Mouse (Mus musculus) heart, embryonic 11.5 days (tissue): ENCODE data around the gene Fam162a. TPM values are rescaled to one million over a fixed set of nuclear protein-coding genes. Genes with fewer than 3 reads are reported as not detected.
"Not testable (repeated sequence)": the region's sequence is repeated elsewhere in the genome, so short reads cannot be mapped to it uniquely, and the experiment has no call there.

Experiments
- ATAC-seq: fragments of 200-750 bp; cut with Nextera tagmentation; replicated peaks from 2 replicates; pipeline ENCODE4 v1.8.0; 2017; ENCODE audit warnings: moderate library complexity; ENCODE audit not compliant: insufficient number of reproducible peaks, low FRiP score, low TSS enrichment
- H3K27ac ChIP-seq: fragments of 300-500 bp; sonication (generic); 2 replicates; pipeline ENCODE4 v1.5.1; 2014; ENCODE audit warnings: mild to moderate bottlenecking, low read depth, low read length
- H3K27me3 ChIP-seq: fragments of 300-500 bp; sonication (generic); 2 replicates; pipeline ENCODE4 v1.6.1; 2014; ENCODE audit warnings: mild to moderate bottlenecking, low read length, mixed read lengths; ENCODE audit not compliant: control insufficient read depth, insufficient read depth
- H3K36me3 ChIP-seq: fragments of 300-500 bp; sonication (generic); 2 replicates; pipeline ENCODE4 v1.6.1; 2014; ENCODE audit warnings: mild to moderate bottlenecking, low read length, moderate library complexity, mixed read lengths; ENCODE audit not compliant: control insufficient read depth, insufficient read depth
- H3K4me1 ChIP-seq: fragments of 300-500 bp; sonication (generic); 2 replicates; pipeline ENCODE4 v1.6.1; 2014; ENCODE audit warnings: low read length; ENCODE audit not compliant: control insufficient read depth, insufficient read depth
- H3K4me2 ChIP-seq: fragments of 300-500 bp; sonication (generic); 2 replicates; pipeline ENCODE4 v1.6.1; 2014; ENCODE audit warnings: mild to moderate bottlenecking, moderate library complexity
- H3K4me3 ChIP-seq: fragments of 300-500 bp; sonication (generic); 2 replicates; pipeline ENCODE4 v1.5.1; 2014; ENCODE audit warnings: low read depth, low read length
- H3K9ac ChIP-seq: fragments of 300-500 bp; sonication (generic); 2 replicates; pipeline ENCODE4 v1.6.1; 2014; ENCODE audit warnings: mild to moderate bottlenecking, low read depth, low read length, moderate library complexity
- H3K9me3 ChIP-seq: fragments of 300-500 bp; sonication (generic); replicated peaks from 2 replicates; pipeline ENCODE4 v1.6.1; 2016; ENCODE audit warnings: low read length; ENCODE audit not compliant: control insufficient read depth
- whole genome bisulfite sequencing: fragments of 180-500 bp; shearing (Covaris S2); extraction: QIAGEN DNeasy Blood & Tissue Kit; methylation state at CpG from one replicate; pipeline ENCODE4 v1.1.7; 2014; ENCODE audit not compliant: insufficient replicate concordance; 5-methylcytosine and 5-hydroxymethylcytosine counted together
- polyA plus RNA-seq: library from polyadenylated mRNA; unstranded; fragments of >200 nt; fragmentation: Nextera tagmentation; extraction: Ambion mirVana; gene quantifications from 2 replicates; pipeline ENCODE4 v1.2.1, GENCODE M21; 2014

Fam162a gene
- polyA plus RNA-seq, 1 experiment from 2014 or later = 731 TPM

DNA sequence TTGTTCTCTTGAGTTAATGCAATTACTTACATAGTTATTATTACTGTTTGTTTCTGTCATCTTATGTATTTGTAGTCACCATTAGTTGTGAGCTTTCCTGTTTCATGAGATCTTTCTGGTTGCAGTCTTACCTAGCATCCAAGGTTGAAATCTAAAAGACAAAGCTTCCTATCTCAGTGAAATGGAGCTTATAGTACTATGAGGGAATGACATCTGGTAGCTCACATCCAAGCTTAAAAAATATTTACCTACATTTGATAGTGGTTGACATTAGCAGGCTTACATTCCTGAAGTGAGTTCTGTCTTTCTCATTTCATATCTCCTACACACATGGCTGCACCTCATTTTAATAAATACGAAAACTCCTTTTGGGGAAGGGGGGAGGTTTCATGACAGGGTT, 55.1 kb downstream of the Fam162a start:
- WGBS = 100% methylated on average over 1 of the region's 1 CpGs
- H3K36me3 ChIP-seq = peaks cover 6% of the 10 kb centered on the region
- no peak for ATAC-seq

DNA sequence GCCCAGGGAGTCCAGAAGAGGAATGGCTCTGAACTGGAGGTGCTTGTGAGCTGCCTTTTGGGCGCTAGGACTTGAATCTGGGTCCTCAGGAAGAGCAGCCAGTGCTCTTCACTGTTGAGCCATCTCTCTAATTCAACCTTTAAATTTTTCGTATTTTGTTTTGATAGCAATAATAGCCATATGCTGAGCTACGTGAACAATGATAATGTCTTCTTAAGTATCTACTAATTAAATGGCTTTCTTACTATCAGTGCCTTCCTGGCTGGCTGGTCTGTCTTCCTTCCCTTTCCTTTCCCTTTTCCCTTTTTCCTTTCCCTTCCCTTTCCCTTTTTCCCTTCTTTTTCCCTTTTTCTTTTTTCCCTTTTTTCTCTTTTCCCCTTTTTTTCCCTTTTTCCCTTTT, 63.0 kb downstream of the Fam162a start:
- H3K36me3 ChIP-seq = no peaks in the 10 kb centered on the region
- no peaks in the 10 kb centered on the region for H3K4me1 ChIP-seq
- WGBS = 96% methylated on average over 3 of the region's 3 CpGs
- H3K9me3 ChIP-seq = no peaks in the 10 kb centered on the region
- H3K9ac ChIP-seq = no peak overlapping the region
- no peaks in the 10 kb centered on the region for H3K27me3 ChIP-seq
- no peak for ATAC-seq
- no peak overlapping the region for H3K4me2 ChIP-seq
- H3K4me3 ChIP-seq = no peak overlapping the region
- H3K27ac ChIP-seq = no peak overlapping the region

More for the DNA sequence above, 55.1 kb downstream of the Fam162a start:
- Histone ChIP-seq H3K9ac (no peak overlapping the region), H3K4me2 (no peak overlapping the region), H3K4me1 (no peaks in the 10 kb centered on the region), H3K27me3 (no peaks in the 10 kb centered on the region), H3K9me3 (no peaks in the 10 kb centered on the region), H3K4me3 (no peak overlapping the region), H3K27ac (no peak overlapping the region)

DNA sequence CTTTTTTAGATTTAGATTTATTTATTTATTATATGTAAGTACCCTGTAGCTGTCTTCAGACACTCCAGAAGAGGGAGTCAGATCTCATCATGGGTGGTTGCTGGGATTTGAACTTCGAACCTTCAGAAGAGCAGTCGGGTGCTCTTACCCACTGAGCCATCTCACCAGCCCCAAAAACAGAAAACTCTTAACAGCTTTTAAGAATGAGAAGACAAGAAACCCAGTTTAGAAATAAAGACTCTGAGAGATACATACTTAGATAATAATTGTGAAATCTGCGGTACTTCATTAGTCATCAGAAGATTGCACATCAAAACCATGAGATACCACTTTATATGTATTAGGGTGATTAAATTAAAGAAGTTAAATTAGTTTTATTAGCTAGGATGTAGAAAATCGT, 72.5 kb downstream of the Fam162a start:
- not testable (repeated sequence) for H3K4me1 ChIP-seq, H3K9me3 ChIP-seq, H3K27ac ChIP-seq, ATAC-seq, H3K36me3 ChIP-seq, H3K4me2 ChIP-seq, H3K4me3 ChIP-seq, H3K27me3 ChIP-seq, H3K9ac ChIP-seq
- WGBS = 92% methylated on average over 4 of the region's 4 CpGs

Other genes starting within 250 kb of the Fam162a start
- 0.29 and 0.35 TPM in 2 replicates for gene Parp14, start 200.1 kb downstream of the Fam162a start, polyA plus RNA-seq
- gene Parp9, start 133.1 kb downstream of the Fam162a start, polyA plus RNA-seq = 3.3 and 5.1 TPM in 2 replicates
- gene Dtx3l, start 132.4 kb downstream of the Fam162a start, polyA plus RNA-seq = 3.4 and 4.0 TPM in 2 replicates
- 49.9 and 58.1 TPM in 2 replicates for gene Kpna1, start 92.8 kb downstream of the Fam162a start, polyA plus RNA-seq
- gene Wdr5b, start 30.4 kb downstream of the Fam162a start, polyA plus RNA-seq = 6.5 and 7.6 TPM in 2 replicates
- gene Ccdc58, start 91 bp upstream of the Fam162a start, polyA plus RNA-seq = 87.5 and 89.1 TPM in 2 replicates
- not detected in 2 replicates for gene Csta1, start 59.6 kb upstream of the Fam162a start, polyA plus RNA-seq
- gene Stfa2l1, start 85.2 kb upstream of the Fam162a start, polyA plus RNA-seq = not detected in 2 replicates
- gene Gm5483, start 112.6 kb upstream of the Fam162a start, polyA plus RNA-seq = not detected in 2 replicates
- gene Gm5416, start 138.8 kb upstream of the Fam162a start, polyA plus RNA-seq = not detected in 2 replicates
- not detected in 2 replicates for gene 2010005H15Rik, start 149.9 kb upstream of the Fam162a start, polyA plus RNA-seq
- gene Stfa1, start 205.4 kb upstream of the Fam162a start, polyA plus RNA-seq = 0.99 and 2.5 TPM in 2 replicates